Mouse (Mus musculus) myocyte (in vitro differentiated cells): ENCODE measurements around the gene Macrod1. TPM values are rescaled to one million over a fixed set of nuclear protein-coding genes. Genes with fewer than 3 reads are reported as not detected.

Experiments
- H3K27me3 ChIP-seq: one replicate; pipeline ENCODE4 v1.6.1; 2011; ENCODE audit not compliant: control insufficient read depth, insufficient read depth, insufficient read length
- H3K36me3 ChIP-seq: one replicate; pipeline ENCODE4 v1.6.1; 2011; ENCODE audit not compliant: control insufficient read depth, insufficient read depth
- H3K4me2 ChIP-seq: one replicate; pipeline ENCODE4 v1.6.1; 2011; ENCODE audit warnings: low read depth, control low read depth
- H3K4me3 ChIP-seq: one replicate; pipeline ENCODE4 v1.5.1; 2011; ENCODE audit warnings: mild to moderate bottlenecking, control low read depth, moderate library complexity
- H3K79me2 ChIP-seq: one replicate; pipeline ENCODE4 v1.6.1; 2011; ENCODE audit not compliant: control insufficient read depth, insufficient read depth
- H3ac ChIP-seq: one replicate; pipeline ENCODE4 v1.6.1; 2011; ENCODE audit not compliant: control insufficient read depth, insufficient read length
- CEBPB ChIP-seq: IDR thresholded peaks from 2 replicates; pipeline ENCODE4 v1.6.1; 2011; ENCODE audit warnings: mild to moderate bottlenecking, moderate library complexity; ENCODE audit not compliant: poor library complexity, insufficient read depth, severe bottlenecking
- E2F4 ChIP-seq: IDR thresholded peaks from one replicate; pipeline ENCODE4 v1.6.1; 2011; ENCODE audit warnings: mild to moderate bottlenecking, control low read depth, moderate library complexity; ENCODE audit not compliant: insufficient read depth
- MAX ChIP-seq: IDR thresholded peaks from one replicate; pipeline ENCODE4 v1.6.1; 2011; ENCODE audit warnings: low read depth, mild to moderate bottlenecking, control low read depth
- MYOD1 ChIP-seq, 3 experiments: IDR thresholded peaks; one replicate each; pipeline ENCODE4 v1.6.1; 2011; ENCODE audit warnings: control low read depth in 2 of 3, low read depth in 2 of 3, mild to moderate bottlenecking in 2 of 3, moderate library complexity in 1 of 3; ENCODE audit not compliant: insufficient read length in 2 of 3, control insufficient read depth in 1 of 3
- MYOG ChIP-seq, 3 experiments: IDR thresholded peaks; one replicate each; pipeline ENCODE4 v1.6.1; 2011; ENCODE audit warnings: control low read depth in 2 of 3, low read depth in 2 of 3, mild to moderate bottlenecking in 2 of 3; ENCODE audit not compliant: insufficient read length in 2 of 3, control insufficient read depth in 1 of 3, insufficient read depth in 1 of 3
- POLR2A ChIP-seq: IDR thresholded peaks from one replicate; pipeline ENCODE4 v1.6.1; 2011; ENCODE audit warnings: low read depth, mild to moderate bottlenecking, control low read depth, moderate library complexity; ENCODE audit not compliant: insufficient read length
- POLR2AphosphoS2 ChIP-seq: IDR thresholded peaks from one replicate; pipeline ENCODE4 v1.6.1; 2011; ENCODE audit warnings: low read depth, control low read depth; ENCODE audit not compliant: insufficient read length
- REST ChIP-seq: IDR thresholded peaks from one replicate; pipeline ENCODE4 v1.6.1; 2011; ENCODE audit warnings: mild to moderate bottlenecking, control low read depth, moderate library complexity; ENCODE audit not compliant: insufficient read depth, insufficient read length
- SRF ChIP-seq: IDR thresholded peaks from one replicate; pipeline ENCODE4 v1.6.1; 2011; ENCODE audit warnings: low read depth; ENCODE audit not compliant: control insufficient read depth, insufficient read length
- TCF12 ChIP-seq: IDR thresholded peaks from one replicate; pipeline ENCODE4 v1.6.1; 2011; ENCODE audit warnings: mild to moderate bottlenecking, control low read depth; ENCODE audit not compliant: poor library complexity, insufficient read depth, severe bottlenecking
- TCF3 ChIP-seq: IDR thresholded peaks from one replicate; pipeline ENCODE4 v1.6.1; 2011; ENCODE audit warnings: low read depth, control low read depth; ENCODE audit not compliant: insufficient read length
- USF1 ChIP-seq: IDR thresholded peaks from one replicate; pipeline ENCODE4 v1.6.1; 2011; ENCODE audit warnings: low read depth, mild to moderate bottlenecking, control low read depth, moderate library complexity
- polyA plus RNA-seq: library from polyadenylated mRNA; unstranded; fragments of >200 nt; fragmentation: generic; extraction: Trizol; gene quantifications from one replicate; pipeline ENCODE4 v1.2.1, GENCODE M21; 2012; ENCODE audit warnings: missing spikeins

Macrod1 gene
- polyA plus RNA-seq, 1 experiment = 82.4 TPM

DNA sequence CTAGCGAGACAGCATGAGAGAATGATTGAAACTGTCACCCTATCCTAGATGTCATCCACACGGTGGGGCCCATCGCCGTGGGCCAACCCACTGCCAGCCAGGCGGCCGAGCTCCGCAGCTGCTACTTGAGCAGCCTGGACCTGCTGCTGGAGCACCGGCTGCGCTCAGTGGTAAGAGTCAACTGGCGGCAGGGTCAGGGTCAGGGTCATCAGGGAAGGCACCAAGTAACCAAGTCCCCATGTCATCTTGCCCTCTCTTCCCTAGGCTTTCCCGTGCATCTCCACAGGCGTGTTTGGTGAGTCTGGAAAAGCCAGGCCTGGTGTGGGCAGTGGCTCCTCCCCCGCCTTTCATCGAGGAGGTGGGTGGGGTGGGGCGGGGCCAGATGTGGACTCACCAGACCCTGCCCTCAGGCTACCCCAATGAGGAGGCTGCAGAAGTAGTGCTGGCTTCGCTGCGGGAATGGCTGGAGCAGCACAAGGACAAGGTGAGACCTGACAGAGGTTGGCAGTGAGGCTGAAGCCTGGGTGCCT is 140.2 kb downstream of the Macrod1 start:
- H3ac ChIP-seq = no peak overlapping the region
- H3K36me3 ChIP-seq = peaks cover 16% of the 10 kb centered on the region
- H3K4me2 ChIP-seq = no peak overlapping the region
- H3K4me3 ChIP-seq = no peak overlapping the region
- TF ChIP-seq POLR2A (no peak), E2F4 (no peak), MYOD1 (IDR thresholded peaks at IDR 0.05; ENCODE audit: control insufficient read depth in 1 of 3, insufficient read length in 2 of 3, low read depth in 2 of 3) (peak in 1 of 3 experiments; percentile 41), MAX (no peak), CEBPB (no peak), USF1 (no peak), MYOG (IDR thresholded peaks at IDR 0.05; ENCODE audit: control insufficient read depth in 1 of 3, insufficient read depth in 1 of 3, insufficient read length in 2 of 3, low read depth in 2 of 3) (peak in 2 of 3 experiments; percentile 70 to 71), REST (no peak)
- H3K79me2 ChIP-seq = no peaks in the 10 kb centered on the region
- H3K27me3 ChIP-seq = no peaks in the 10 kb centered on the region

- peaks cover 16% of the 10 kb centered on the region for H3K36me3 ChIP-seq
Measured at GRCm38 (mm10) chr19:7197445-7197844, 140.8 kb downstream of the Macrod1 start.

DNA sequence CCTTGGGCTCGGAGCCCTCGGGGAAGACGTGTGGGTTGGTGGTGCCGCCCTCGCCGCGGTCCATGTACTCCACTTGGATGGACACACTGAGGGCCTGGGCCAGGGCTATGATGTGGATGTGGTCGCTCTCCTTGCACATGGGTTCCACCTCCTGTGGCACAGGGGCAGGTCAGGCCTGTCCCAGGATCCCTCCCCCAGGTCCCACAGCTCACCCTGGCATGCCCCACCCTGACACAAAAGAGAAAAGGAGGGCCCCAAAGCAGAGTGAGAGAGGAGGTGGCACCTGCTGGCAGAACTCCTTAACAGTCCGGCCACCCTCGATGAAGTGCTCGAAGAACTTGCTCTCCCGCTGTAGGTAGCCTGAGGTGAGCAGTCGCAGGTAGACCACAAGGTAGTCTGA is 142.5 kb downstream of the Macrod1 start:
- TF ChIP-seq MAX (no peak), MYOD1 (IDR thresholded peaks at IDR 0.05; ENCODE audit: control insufficient read depth in 1 of 3, insufficient read length in 2 of 3, low read depth in 2 of 3) (no peak), CEBPB (no peak), REST (no peak), USF1 (no peak), POLR2A (no peak)
- no peak overlapping the region for H3K4me3 ChIP-seq
- no peak overlapping the region for H3K4me2 ChIP-seq
- peaks cover 23% of the 10 kb centered on the region for H3K36me3 ChIP-seq
- no peak overlapping the region for H3ac ChIP-seq
- peaks cover 12% of the 10 kb centered on the region for H3K79me2 ChIP-seq
- H3K27me3 ChIP-seq = no peaks in the 10 kb centered on the region

More at GRCm38 (mm10) chr19:7197445-7197844, 140.8 kb downstream of the Macrod1 start:
- Histone ChIP-seq H3ac (no peak overlapping the region), H3K79me2 (no peaks in the 10 kb centered on the region), H3K4me3 (no peak overlapping the region), H3K27me3 (no peaks in the 10 kb centered on the region), H3K4me2 (no peak overlapping the region)
- TF ChIP-seq MAX = no peak
- TF ChIP-seq MYOD1 (IDR thresholded peaks at IDR 0.05; ENCODE audit: control insufficient read depth in 1 of 3, insufficient read length in 2 of 3, low read depth in 2 of 3) = no peak
- TF ChIP-seq POLR2AphosphoS2 = no peak
- no peak for TF ChIP-seq TCF12
- TF ChIP-seq USF1 = no peak
- no peak for TF ChIP-seq TCF3
- no peak for TF ChIP-seq E2F4
- TF ChIP-seq POLR2A = no peak
- no peak for TF ChIP-seq REST
- no peak for TF ChIP-seq CEBPB
- no peak for TF ChIP-seq SRF
- no peak for TF ChIP-seq MYOG (IDR thresholded peaks at IDR 0.05; ENCODE audit: control insufficient read depth in 1 of 3, insufficient read depth in 1 of 3, insufficient read length in 2 of 3, low read depth in 2 of 3)

- H3K27me3 ChIP-seq = no peaks in the 10 kb centered on the region
- TF ChIP-seq CEBPB = no peak
- TF ChIP-seq TCF12 = no peak
- TF ChIP-seq SRF = no peak
- TF ChIP-seq USF1 = no peak
- TF ChIP-seq POLR2A = no peak
- no peak for TF ChIP-seq MYOG (IDR thresholded peaks at IDR 0.05; ENCODE audit: control insufficient read depth in 1 of 3, insufficient read depth in 1 of 3, insufficient read length in 2 of 3, low read depth in 2 of 3)
- TF ChIP-seq TCF3 = no peak
- TF ChIP-seq REST = no peak
- TF ChIP-seq MYOD1 (IDR thresholded peaks at IDR 0.05; ENCODE audit: control insufficient read depth in 1 of 3, insufficient read length in 2 of 3, low read depth in 2 of 3) = no peak
- H3ac ChIP-seq = no peak overlapping the region
- peaks cover 26% of the 10 kb centered on the region for H3K79me2 ChIP-seq
- no peak overlapping the region for H3K4me2 ChIP-seq
- H3K4me3 ChIP-seq = no peak overlapping the region
- peaks cover 23% of the 10 kb centered on the region for H3K36me3 ChIP-seq
Measured at GRCm38 (mm10) chr19:7200427-7200826, 143.8 kb downstream of the Macrod1 start.

GRCm38 (mm10) chr19:7204898-7205297 is 148.3 kb downstream of the Macrod1 start:
- peak overlapping the region; percentile 100 for H3K4me2 ChIP-seq
- H3ac ChIP-seq = no peak overlapping the region
- peak overlapping the region; percentile 85 for H3K4me3 ChIP-seq
- H3K79me2 ChIP-seq = peaks cover 30% of the 10 kb centered on the region
- H3K36me3 ChIP-seq = peaks cover 18% of the 10 kb centered on the region
- TF ChIP-seq USF1 (no peak), POLR2A (no peak), CEBPB (no peak), POLR2AphosphoS2 (no peak), TCF3 (no peak), MYOD1 (IDR thresholded peaks at IDR 0.05; ENCODE audit: control insufficient read depth in 1 of 3, insufficient read length in 2 of 3, low read depth in 2 of 3) (no peak), MYOG (IDR thresholded peaks at IDR 0.05; ENCODE audit: control insufficient read depth in 1 of 3, insufficient read depth in 1 of 3, insufficient read length in 2 of 3, low read depth in 2 of 3) (no peak), MAX (no peak), TCF12 (no peak), E2F4 (no peak), SRF (no peak), REST (no peak)
- H3K27me3 ChIP-seq = no peaks in the 10 kb centered on the region
